Mouse (Mus musculus) midbrain, embryonic 15.5 days (tissue): ENCODE data around the gene Cdk4. TPM values are rescaled to one million over a fixed set of nuclear protein-coding genes. Genes with fewer than 3 reads are reported as not detected.
"Not testable (repeated sequence)": the region's sequence is repeated elsewhere in the genome, so short reads cannot be mapped to it uniquely, and the experiment has no call there.

Experiments used
- ATAC-seq: fragments of 200-750 bp; cut with Nextera tagmentation; replicated peaks from 2 replicates; pipeline ENCODE4 v1.8.0; 2017; ENCODE audit warnings: moderate TSS enrichment
- H3K27ac ChIP-seq: fragments of 300-500 bp; sonication (generic); 2 replicates; pipeline ENCODE4 v1.5.1; 2015; ENCODE audit warnings: mild to moderate bottlenecking, inconsistent platforms
- H3K27me3 ChIP-seq: fragments of 300-500 bp; sonication (generic); replicated peaks from 2 replicates; pipeline ENCODE4 v1.6.1; 2015; ENCODE audit warnings: inconsistent platforms
- H3K36me3 ChIP-seq: fragments of 300-500 bp; sonication (generic); replicated peaks from 2 replicates; pipeline ENCODE4 v1.6.1; 2015; ENCODE audit warnings: inconsistent platforms
- H3K4me1 ChIP-seq: fragments of 300-500 bp; sonication (generic); 2 replicates; pipeline ENCODE4 v1.6.1; 2015; ENCODE audit warnings: inconsistent platforms
- H3K4me2 ChIP-seq: fragments of 300-500 bp; sonication (generic); 2 replicates; pipeline ENCODE4 v1.6.1; 2015; ENCODE audit warnings: inconsistent platforms, mild to moderate bottlenecking, moderate library complexity
- H3K4me3 ChIP-seq: fragments of 300-500 bp; sonication (generic); 2 replicates; pipeline ENCODE4 v1.5.1; 2015; ENCODE audit warnings: mild to moderate bottlenecking, inconsistent platforms
- H3K9ac ChIP-seq: fragments of 300-500 bp; sonication (generic); 2 replicates; pipeline ENCODE4 v1.6.1; 2015; ENCODE audit warnings: mild to moderate bottlenecking, inconsistent platforms
- H3K9me3 ChIP-seq: fragments of 300-500 bp; sonication (generic); 2 replicates; pipeline ENCODE4 v1.6.1; 2016; ENCODE audit warnings: inconsistent platforms
- WGBS: fragments of 180-500 bp; shearing (Covaris S2); methylation state at CpG from one replicate; pipeline ENCODE4 v1.1.7; 2015; ENCODE audit warnings: mixed read lengths; 5-methylcytosine and 5-hydroxymethylcytosine counted together
- polyA plus RNA-seq: library from polyadenylated mRNA; unstranded; fragments of >200 nt; fragmentation: Nextera tagmentation; extraction: Ambion mirVana; gene quantifications from 2 replicates; pipeline ENCODE4 v1.2.1, GENCODE M21; 2015

The Cdk4 gene
- polyA plus RNA-seq, 1 experiment from 2014 or later: 793 TPM

DNA sequence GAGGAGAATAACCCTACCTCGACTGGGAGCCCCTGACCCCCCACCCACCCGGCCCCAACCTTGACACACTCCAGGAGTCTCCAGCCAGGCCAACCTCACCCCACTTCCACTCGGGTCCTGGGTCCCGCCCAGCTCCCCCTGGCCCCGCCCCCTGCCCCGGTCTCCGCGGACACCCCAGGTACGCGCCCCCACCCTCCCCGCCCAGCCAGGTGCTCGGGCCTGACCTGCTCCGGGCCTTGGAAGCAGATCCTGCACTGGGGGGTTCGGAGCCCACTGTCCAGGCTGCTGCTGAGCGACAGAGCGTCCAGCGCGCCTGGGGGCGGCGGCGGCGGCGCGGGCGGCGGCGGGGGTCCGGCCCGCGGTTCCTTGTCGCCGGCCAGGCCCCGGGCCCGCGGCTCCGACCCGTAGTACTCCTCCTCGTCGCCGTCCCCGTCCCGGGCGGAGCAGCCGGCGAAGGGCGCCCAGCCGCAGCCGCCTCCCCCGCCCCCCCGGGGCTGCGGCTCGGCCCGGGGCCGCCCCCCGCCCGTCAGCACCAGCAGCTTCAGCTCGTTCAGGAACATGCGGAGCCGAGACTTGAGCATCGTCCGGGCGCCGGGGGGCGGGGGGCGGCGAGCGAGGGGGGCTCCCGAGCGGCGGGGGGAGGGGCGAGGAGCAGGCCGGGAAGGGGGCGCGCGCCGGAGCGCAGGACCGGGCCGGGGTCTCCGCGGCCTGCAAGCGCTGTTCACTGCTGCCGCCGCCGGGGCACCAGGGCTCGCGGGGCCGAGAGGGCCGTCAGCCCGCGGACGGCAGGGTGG is 4.0 kb upstream of the Cdk4 start:
- Histone ChIP-seq H3K4me2 (peak overlapping the region; percentile 84), H3K4me3 (peak overlapping the region; percentile 92), H3K9me3 (no peaks in the 10 kb centered on the region), H3K27ac (peak overlapping the region; percentile 97), H3K36me3 (peaks cover 25% of the 10 kb centered on the region), H3K27me3 (no peaks in the 10 kb centered on the region), H3K4me1 (peaks cover 55% of the 10 kb centered on the region), H3K9ac (peak overlapping the region; percentile 90)
- ATAC-seq: 0 out of 2 replicates have a peak, but pooled peaks have one; percentile 2
- under 1% methylated on average over 65 of the region's 92 CpGs for WGBS

DNA sequence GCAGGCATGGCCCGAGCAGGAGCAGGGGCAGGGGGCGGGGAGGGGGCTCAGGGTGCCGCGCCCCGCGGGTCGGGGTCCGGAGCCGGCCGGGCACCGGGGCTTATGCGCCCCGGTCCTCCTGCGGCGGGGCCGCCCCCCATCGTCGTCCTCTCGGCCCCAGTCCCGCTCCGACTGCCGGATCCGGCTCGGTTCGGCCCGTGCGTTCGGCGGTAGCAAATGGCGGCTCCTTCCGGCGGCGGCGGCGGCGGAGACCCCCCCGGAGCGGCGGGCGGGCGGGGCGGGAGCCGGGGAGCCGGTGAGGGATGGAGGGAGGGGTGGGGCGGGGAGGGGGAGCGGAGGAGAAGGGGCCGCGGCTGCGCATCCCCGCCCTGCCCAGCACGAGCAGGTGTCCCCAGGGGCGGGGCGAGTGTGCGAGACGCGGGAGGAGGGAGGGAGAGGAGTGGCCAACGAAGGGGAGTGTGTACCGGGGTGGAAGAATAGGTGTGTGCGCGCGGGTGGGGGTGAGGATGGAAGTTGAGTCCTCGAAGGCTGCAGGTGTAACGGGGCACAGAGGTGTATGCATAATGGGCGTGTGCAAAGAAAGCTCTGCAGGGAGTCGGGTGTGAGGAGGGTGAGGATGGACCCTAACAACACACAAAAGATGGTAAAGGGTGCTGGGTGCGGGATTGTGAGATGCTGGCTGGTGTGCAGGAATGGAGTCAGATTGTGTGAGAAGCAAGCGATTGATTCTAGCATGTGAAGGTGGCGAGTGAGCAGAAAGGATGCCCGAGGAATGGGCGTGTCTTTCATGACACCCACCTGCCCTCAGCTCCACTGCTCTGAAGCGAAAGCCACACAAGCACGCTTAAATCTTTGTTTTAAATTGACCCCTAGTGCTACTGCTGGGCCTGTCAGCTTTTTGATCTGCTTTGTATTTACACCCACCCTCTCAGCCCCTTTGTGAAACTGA is 3.1 kb upstream of the Cdk4 start, which contains the start of gene March9:
TSS of gene March9 (minus strand) at position 217 of the 949 bp plus-strand sequence.
- ATAC-seq: peak; percentile 46
- Histone ChIP-seq H3K27ac (peak within 1 kb of the TSS; percentile 97), H3K4me1 (peaks cover 58% of the 10 kb centered on the region), H3K4me3 (peak within 1 kb of the TSS; percentile 92), H3K36me3 (peaks cover 27% of the 10 kb centered on the region), H3K9me3 (no peaks in the 10 kb centered on the region), H3K4me2 (peak within 1 kb of the TSS; percentile 84), H3K9ac (peak within 1 kb of the TSS; percentile 90), H3K27me3 (no peaks in the 10 kb centered on the region)
- WGBS: under 1% methylated on average over 37 of the region's 72 CpGs

DNA sequence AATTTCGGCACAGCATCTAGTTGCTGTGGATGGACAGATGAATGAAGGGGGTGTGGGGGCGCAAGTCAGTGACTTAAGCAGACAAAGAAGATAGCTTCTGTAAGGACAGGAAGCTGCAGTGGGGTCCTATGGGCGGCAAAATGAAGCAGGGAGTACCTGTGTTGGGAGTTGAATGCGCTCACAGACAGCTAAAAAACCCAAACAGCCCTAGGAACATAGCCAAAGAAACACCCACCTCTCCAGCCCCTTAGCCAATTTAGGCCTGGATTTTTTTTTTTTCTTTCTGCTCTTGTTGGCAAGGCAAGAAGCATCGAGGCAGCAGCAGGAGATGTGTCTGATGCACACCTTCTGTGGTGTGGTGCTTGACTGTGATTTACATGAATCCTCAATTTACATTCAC is 2.2 kb upstream of the Cdk4 start:
- peak overlapping the region; percentile 97 for H3K27ac ChIP-seq
- peak overlapping the region; percentile 84 for H3K4me2 ChIP-seq
- 17% methylated on average over 5 of the region's 5 CpGs for WGBS
- peak overlapping the region; percentile 92 for H3K4me3 ChIP-seq
- ATAC-seq: no peak
- peaks cover 27% of the 10 kb centered on the region for H3K36me3 ChIP-seq
- peaks cover 53% of the 10 kb centered on the region for H3K4me1 ChIP-seq
- no peaks in the 10 kb centered on the region for H3K27me3 ChIP-seq
- H3K9me3 ChIP-seq: no peaks in the 10 kb centered on the region
- H3K9ac ChIP-seq: peak overlapping the region; percentile 90

GRCm38 (mm10) chr10:127061513-127061912 is 1.8 kb upstream of the Cdk4 start:
- Histone ChIP-seq H3K9me3 (no peaks in the 10 kb centered on the region), H3K4me1 (peaks cover 54% of the 10 kb centered on the region), H3K4me2 (peak overlapping the region; percentile 84), H3K27ac (peak overlapping the region; percentile 97), H3K36me3 (peaks cover 27% of the 10 kb centered on the region), H3K27me3 (no peaks in the 10 kb centered on the region), H3K9ac (peak overlapping the region; percentile 90; the same call in 1 of the 2 replicates), H3K4me3 (peak overlapping the region; percentile 92)
- ATAC-seq: no peak
- WGBS: 54% methylated on average over 2 of the region's 2 CpGs

DNA sequence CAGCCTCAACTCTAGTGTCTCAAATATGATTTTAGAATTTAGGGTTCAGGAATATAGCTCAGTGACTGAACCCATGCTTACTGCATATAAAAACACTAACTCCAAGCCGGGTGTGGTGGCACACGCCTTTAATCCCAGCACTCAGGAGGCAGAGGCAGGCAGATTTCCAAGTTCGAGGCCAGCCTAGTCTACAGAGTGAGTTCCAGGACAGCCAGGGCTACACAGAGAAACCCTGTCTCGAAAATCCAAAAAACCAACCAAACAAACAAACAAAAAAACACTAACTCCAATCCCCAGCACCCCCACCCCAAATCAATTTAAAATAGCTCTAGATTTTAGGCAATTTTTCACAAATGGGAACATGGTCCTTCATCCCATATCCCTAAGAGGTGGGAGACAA is 1.2 kb upstream of the Cdk4 start:
- WGBS: 84% methylated on average over 4 of the region's 4 CpGs
- peaks cover 28% of the 10 kb centered on the region for H3K36me3 ChIP-seq
- peak overlapping the region; percentile 97 for H3K27ac ChIP-seq
- not testable (repeated sequence) for H3K4me3 ChIP-seq, H3K27me3 ChIP-seq, H3K9me3 ChIP-seq, H3K4me2 ChIP-seq, ATAC-seq, H3K9ac ChIP-seq
- peaks cover 54% of the 10 kb centered on the region for H3K4me1 ChIP-seq

GRCm38 (mm10) chr10:127062503-127062902 is 831 bp upstream of the Cdk4 start:
- Histone ChIP-seq H3K27ac (peak overlapping the region; percentile 84), H3K36me3 (peaks cover 28% of the 10 kb centered on the region), H3K9me3 (no peaks in the 10 kb centered on the region), H3K27me3 (no peaks in the 10 kb centered on the region), H3K4me3 (peak overlapping the region; percentile 83; the same call in 1 of the 2 replicates), H3K4me2 (peak overlapping the region; percentile 56), H3K9ac (no peak overlapping the region), H3K4me1 (peaks cover 51% of the 10 kb centered on the region)
- WGBS: 87% methylated on average over 5 of the region's 5 CpGs
- ATAC-seq: no peak

GRCm38 (mm10) chr10:127063913-127064870 is 858 bp downstream of the Cdk4 start:
- 14% methylated on average over 37 of the region's 37 CpGs for WGBS
- no peaks in the 10 kb centered on the region for H3K9me3 ChIP-seq
- peak overlapping the region; percentile 91 for H3K9ac ChIP-seq
- H3K27ac ChIP-seq: peak overlapping the region; percentile 93
- no peaks in the 10 kb centered on the region for H3K27me3 ChIP-seq
- peak overlapping the region; percentile 83 for H3K4me3 ChIP-seq
- H3K36me3 ChIP-seq: peaks cover 36% of the 10 kb centered on the region
- peak; percentile 3; the same call in 1 of the 2 replicates for ATAC-seq
- peak overlapping the region; percentile 83 for H3K4me2 ChIP-seq
- peaks cover 50% of the 10 kb centered on the region for H3K4me1 ChIP-seq

GRCm38 (mm10) chr10:127065981-127066380 is 2.6 kb downstream of the Cdk4 start:
- 89% methylated on average over 9 of the region's 9 CpGs for WGBS
- Histone ChIP-seq H3K9ac (no peak overlapping the region), H3K4me1 (peaks cover 58% of the 10 kb centered on the region)

DNA sequence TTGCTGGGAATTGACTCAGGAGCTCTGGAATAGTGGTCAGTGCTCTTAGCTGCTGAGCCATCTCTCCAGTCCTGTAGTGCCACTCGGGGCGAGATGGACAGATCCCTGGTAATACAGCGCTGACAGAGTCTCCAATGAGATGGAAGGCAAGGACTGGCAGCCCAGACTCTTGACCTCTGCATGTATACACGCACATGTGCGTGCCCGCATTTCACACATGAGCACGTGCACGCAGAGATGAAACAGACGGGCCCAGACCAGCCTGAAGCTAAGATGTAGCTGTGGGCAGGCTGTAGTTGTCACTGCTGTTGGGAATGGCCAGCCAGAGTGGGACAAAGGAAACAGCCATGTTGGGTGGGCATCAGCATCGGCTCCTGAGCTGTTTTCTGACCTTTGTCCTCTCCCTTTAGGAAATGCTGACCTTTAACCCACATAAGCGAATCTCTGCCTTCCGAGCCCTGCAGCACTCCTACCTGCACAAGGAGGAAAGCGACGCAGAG is 3.2 kb downstream of the Cdk4 start:
- no peak overlapping the region for H3K4me2 ChIP-seq
- ATAC-seq: no peak
- 92% methylated on average over 14 of the region's 14 CpGs for WGBS
- H3K9ac ChIP-seq: no peak overlapping the region
- peaks cover 36% of the 10 kb centered on the region for H3K36me3 ChIP-seq
- H3K27ac ChIP-seq: no peak overlapping the region
- H3K27me3 ChIP-seq: no peaks in the 10 kb centered on the region
- H3K9me3 ChIP-seq: no peaks in the 10 kb centered on the region
- H3K4me3 ChIP-seq: no peak overlapping the region
- peaks cover 57% of the 10 kb centered on the region for H3K4me1 ChIP-seq

More at GRCm38 (mm10) chr10:127065981-127066380, 2.6 kb downstream of the Cdk4 start:
- Histone ChIP-seq H3K36me3 (peaks cover 36% of the 10 kb centered on the region), H3K4me3 (no peak overlapping the region), H3K4me2 (no peak overlapping the region), H3K27me3 (no peaks in the 10 kb centered on the region), H3K27ac (no peak overlapping the region), H3K9me3 (no peaks in the 10 kb centered on the region)
- ATAC-seq: no peak

DNA sequence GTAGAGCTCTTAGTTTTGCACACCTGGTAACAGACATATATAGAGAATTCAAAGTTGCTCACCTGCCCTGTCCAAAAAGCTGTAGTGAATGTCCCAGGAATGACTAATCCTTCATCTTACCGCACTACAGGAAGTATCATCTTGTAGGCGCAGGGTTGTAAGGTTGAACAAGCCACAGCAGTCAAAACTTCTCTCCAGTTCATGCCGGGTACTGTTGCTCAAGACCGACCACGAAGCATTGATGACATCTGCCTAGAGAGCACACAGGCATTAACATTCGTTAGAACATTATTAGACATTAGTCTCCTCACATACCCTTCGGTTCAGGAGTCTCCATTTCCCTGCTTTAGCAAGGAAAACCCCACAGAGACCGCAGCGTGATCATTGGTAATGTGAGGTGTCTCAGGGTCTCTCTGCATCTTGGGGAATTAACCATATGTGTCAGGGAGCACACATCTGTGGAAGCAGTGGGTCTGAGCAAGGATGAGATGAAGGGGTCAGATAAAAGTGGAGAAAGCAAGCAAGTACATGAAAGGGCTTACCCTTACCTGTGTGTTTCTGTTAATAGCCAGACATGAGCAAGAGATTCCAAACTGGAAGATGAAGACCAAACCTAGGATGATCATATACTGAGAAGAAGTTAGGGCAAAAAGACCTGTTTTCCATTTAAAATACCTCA is 5.2 kb downstream of the Cdk4 start:
- H3K9ac ChIP-seq: peak overlapping the region; percentile 62; the same call in 1 of the 2 replicates
- H3K27ac ChIP-seq: peak overlapping the region; percentile 27; the same call in 1 of the 2 replicates
- peaks cover 36% of the 10 kb centered on the region for H3K36me3 ChIP-seq
- ATAC-seq: no peak
- H3K27me3 ChIP-seq: no peaks in the 10 kb centered on the region
- peak overlapping the region; percentile 77 for H3K4me2 ChIP-seq
- no peaks in the 10 kb centered on the region for H3K9me3 ChIP-seq
- peak overlapping the region; percentile 78 for H3K4me3 ChIP-seq
- peaks cover 44% of the 10 kb centered on the region for H3K4me1 ChIP-seq
- 81% methylated on average over 9 of the region's 9 CpGs for WGBS
